In the genomic region with DNA sequence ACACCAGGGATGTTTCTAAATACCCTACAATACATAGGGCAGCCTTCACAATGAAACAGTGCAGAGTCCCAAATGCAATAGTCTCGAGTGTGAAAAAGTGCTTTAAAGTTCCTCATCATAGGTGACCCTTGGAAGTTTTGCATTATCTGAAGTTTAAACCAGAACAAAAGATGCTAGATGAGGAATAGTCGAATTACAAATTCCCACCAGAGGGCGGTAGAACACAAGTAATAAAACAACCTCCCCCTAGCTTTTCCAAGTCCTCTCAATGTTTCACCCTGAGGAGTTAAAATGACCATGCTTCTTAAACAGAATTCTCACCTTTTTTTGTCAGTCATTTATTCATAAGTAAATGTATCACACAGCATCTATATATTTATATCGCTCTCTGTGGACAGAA, we compare ENCODE assay signal across 9 mouse cellular contexts. TPM values are rescaled to one million over a fixed set of nuclear protein-coding genes. Genes with fewer than 3 reads are reported as not detected.
DNase-seq lines count a peak whose midpoint lies in the region; TF ChIP-seq lines count a peak whose summit lies in the region.
"Had no signal": no experiment of that assay in that cellular context is flagged by ENCODE, and none has a peak within 500 bp of the region (broad histone marks: within the 10 kb centered on the region; RNA-seq: fewer than 3 reads in every experiment).

No protein-coding gene starts in this region.

- peak; percentile 39 for DNase-seq in cerebellum, adult 8-10 months
- no peak for DNase-seq in cerebellum, postnatal 4 days (ENCODE audit: low spot score in 2 of 2)
- DNase-seq in left cerebral cortex, adult 2 months (ENCODE audit: extremely low spot score in 1 of 2, low spot score in 2 of 2): peak in 1 of 2 experiments; percentile 17
- no peak for DNase-seq in left cerebral cortex, postnatal 4 days
- peak; percentile 56 for DNase-seq in MN1 (ENCODE audit: low spot score)
- DNase-seq in forelimb bud, embryonic 11.5 days (ENCODE audit: low read depth, low spot score): peak; percentile 56
- DNase-seq in thymus, postnatal 4 days: peak; percentile 12
- no peak for DNase-seq in right cerebral cortex, postnatal 36 days (ENCODE audit: low spot score in 2 of 2)

- intact Hi-C loops in left cerebral cortex, adult 2 months (cut with DNase I): loop anchor here (1.0 kb wide), 2 partner anchors 485 to 1066 kb away; no protein-coding TSS in a partner anchor
- intact Hi-C loops in left cerebral cortex, postnatal 4 days (cut with DNase I): loop anchor here (2.0 to 10.0 kb wide), 2 partner anchors 485 to 1067 kb away; no protein-coding TSS in a partner anchor

- TF ChIP-seq CTCF in left cerebral cortex, adult 2 months (IDR thresholded peaks at IDR 0.05): peak; percentile 64

- H3K4me3 ChIP-seq in left cerebral cortex, adult 2 months: no peak overlapping the region
- H3K4me3 ChIP-seq: lung, embryonic 15.5 days had no signal

- no peak overlapping the region for H3K27ac ChIP-seq in left cerebral cortex, adult 2 months
- H3K27ac ChIP-seq: lung, embryonic 15.5 days had no signal

RNA-seq across cellular contexts. Expression of gene Gemin8, which starts 2.9 kb away (rescaled TPM):
- 10 to 100 TPM; 12.8 to 14.1 TPM for total RNA-seq in left cerebral cortex, adult 2 months (2021)
- total RNA-seq in left cerebral cortex, postnatal 4 days (2021): 10 to 100 TPM; 11.7 to 12.2 TPM

Comparison
In these comparisons a context has a peak if more than half of its experiments do, and no peak if none do; other contexts are left out.
1. DNase-seq: peak in cerebellum, adult 8-10 months (single experiment), MN1 (single experiment), forelimb bud, embryonic 11.5 days (single experiment) and thymus, postnatal 4 days (single experiment); none in cerebellum, postnatal 4 days (0 of 2), left cerebral cortex, postnatal 4 days (single experiment) and right cerebral cortex, postnatal 36 days (0 of 2).